Mouse (Mus musculus): Measurements from ENCODE around the gene Rab4a. TPM values are rescaled to one million over a fixed set of nuclear protein-coding genes. Genes with fewer than 3 reads are reported as not detected.

Rab4a gene
- polyA plus RNA-seq, 1 experiment, result not detected

DNA sequence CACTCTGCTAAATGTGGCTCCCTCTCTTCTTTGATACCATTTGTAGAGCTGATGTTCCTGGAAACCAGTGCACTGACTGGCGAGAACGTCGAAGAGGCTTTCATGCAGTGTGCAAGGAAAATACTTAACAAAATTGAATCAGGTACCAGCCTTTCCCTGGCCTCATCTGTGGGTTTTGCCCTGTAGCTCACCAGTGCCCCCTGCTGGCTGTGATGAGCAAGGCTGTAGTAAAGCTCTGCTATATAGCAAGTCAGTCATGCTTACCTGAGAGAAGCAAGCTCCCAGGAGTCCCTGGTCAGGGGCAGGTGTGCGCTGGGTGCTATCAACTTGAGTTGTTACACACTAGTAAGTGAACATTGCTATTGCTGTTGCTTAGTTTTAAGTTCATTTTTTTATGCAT, 27.0 kb downstream of the Rab4a start:
- no peak overlapping the region for H3K27ac ChIP-seq (ENCODE audit: insufficient read depth, low read depth, low read length)
- no peak for TF ChIP-seq POLR2A (IDR thresholded peaks at IDR 0.05; ENCODE audit: insufficient read depth, low read depth, low read length)
- peak; percentile 79; the same call in 1 of the 2 replicates for TF ChIP-seq CTCF (IDR thresholded peaks at IDR 0.05; ENCODE audit: insufficient read depth, low read depth, low read length)
- H3K4me1 ChIP-seq (ENCODE audit: control insufficient read depth, insufficient read depth, low read length), result no peaks in the 10 kb centered on the region; the same call in 1 of the 2 replicates
- H3K4me3 ChIP-seq (ENCODE audit: insufficient read depth, low read depth, low read length), result no peak overlapping the region
- WGBS, result 89% methylated on average over 4 of the region's 4 CpGs

GRCm38 (mm10) chr8:123835451-123835850, 29.7 kb downstream of the Rab4a start:
- H3K4me3 ChIP-seq (ENCODE audit: insufficient read depth, low read depth, low read length), result no peak overlapping the region
- 53% methylated on average over 9 of the region's 9 CpGs for WGBS
- TF ChIP-seq CTCF (IDR thresholded peaks at IDR 0.05; ENCODE audit: insufficient read depth, low read depth, low read length), result peak; percentile 55; the same call in 1 of the 2 replicates
- no peak for TF ChIP-seq POLR2A (IDR thresholded peaks at IDR 0.05; ENCODE audit: insufficient read depth, low read depth, low read length)
- peaks cover 3% of the 10 kb centered on the region for H3K4me1 ChIP-seq (ENCODE audit: control insufficient read depth, insufficient read depth, low read length)
- H3K27ac ChIP-seq (ENCODE audit: insufficient read depth, low read depth, low read length), result no peak overlapping the region

DNA sequence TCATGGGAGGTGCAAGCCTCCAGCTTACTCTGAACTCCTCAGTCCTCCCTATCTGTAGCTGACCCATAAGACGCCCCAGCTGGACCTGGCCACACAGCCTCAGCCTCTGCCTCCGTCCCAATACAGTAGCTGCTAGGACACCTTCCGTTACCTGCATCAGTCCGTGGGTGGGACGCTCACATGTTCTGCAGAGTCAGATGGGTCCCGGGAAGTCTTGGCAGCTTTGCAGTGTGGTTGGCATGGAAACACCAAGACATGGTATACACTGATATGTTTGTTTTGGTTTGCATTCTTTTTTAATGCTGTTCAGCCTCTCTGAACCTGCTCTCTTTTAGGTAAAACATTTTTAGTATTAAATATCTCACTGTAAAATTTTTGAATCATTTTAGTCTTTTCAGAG, 30.6 kb downstream of the Rab4a start:
- WGBS, result 51% methylated on average over 6 of the region's 6 CpGs
- no peak for TF ChIP-seq POLR2A (IDR thresholded peaks at IDR 0.05; ENCODE audit: insufficient read depth, low read depth, low read length)
- no peak for TF ChIP-seq CTCF (IDR thresholded peaks at IDR 0.05; ENCODE audit: insufficient read depth, low read depth, low read length)
- H3K27ac ChIP-seq (ENCODE audit: insufficient read depth, low read depth, low read length), result no peak overlapping the region
- peaks cover 9% of the 10 kb centered on the region for H3K4me1 ChIP-seq (ENCODE audit: control insufficient read depth, insufficient read depth, low read length)
- H3K4me3 ChIP-seq (ENCODE audit: insufficient read depth, low read depth, low read length), result no peak overlapping the region

DNA sequence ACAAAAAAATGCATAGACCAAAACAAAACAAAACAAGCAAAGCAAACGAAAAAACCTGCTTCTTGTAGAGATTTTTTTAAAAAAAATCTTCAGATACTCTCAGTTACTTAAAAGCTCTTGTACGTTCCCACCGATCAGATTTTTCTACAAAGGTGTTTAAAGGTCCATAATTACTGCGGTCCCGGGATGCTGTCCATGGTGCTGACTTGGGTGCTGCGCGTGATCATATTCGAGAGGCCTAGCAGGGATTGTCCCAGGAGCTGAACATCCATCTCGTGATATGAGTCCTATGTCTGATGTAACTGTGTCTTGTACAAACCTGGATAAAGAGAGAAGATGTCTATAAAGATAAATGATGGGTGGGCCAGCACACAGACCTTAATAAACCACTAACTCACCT, 32.7 kb downstream of the Rab4a start:
- Histone ChIP-seq H3K27ac (ENCODE audit: insufficient read depth, low read depth, low read length) (no peak overlapping the region), H3K4me3 (ENCODE audit: insufficient read depth, low read depth, low read length) (no peak overlapping the region), H3K4me1 (ENCODE audit: control insufficient read depth, insufficient read depth, low read length) (peaks cover 20% of the 10 kb centered on the region)
- 79% methylated on average over 9 of the region's 9 CpGs for WGBS
- no peak for TF ChIP-seq POLR2A (IDR thresholded peaks at IDR 0.05; ENCODE audit: insufficient read depth, low read depth, low read length)
- TF ChIP-seq CTCF (IDR thresholded peaks at IDR 0.05; ENCODE audit: insufficient read depth, low read depth, low read length), result no peak

DNA sequence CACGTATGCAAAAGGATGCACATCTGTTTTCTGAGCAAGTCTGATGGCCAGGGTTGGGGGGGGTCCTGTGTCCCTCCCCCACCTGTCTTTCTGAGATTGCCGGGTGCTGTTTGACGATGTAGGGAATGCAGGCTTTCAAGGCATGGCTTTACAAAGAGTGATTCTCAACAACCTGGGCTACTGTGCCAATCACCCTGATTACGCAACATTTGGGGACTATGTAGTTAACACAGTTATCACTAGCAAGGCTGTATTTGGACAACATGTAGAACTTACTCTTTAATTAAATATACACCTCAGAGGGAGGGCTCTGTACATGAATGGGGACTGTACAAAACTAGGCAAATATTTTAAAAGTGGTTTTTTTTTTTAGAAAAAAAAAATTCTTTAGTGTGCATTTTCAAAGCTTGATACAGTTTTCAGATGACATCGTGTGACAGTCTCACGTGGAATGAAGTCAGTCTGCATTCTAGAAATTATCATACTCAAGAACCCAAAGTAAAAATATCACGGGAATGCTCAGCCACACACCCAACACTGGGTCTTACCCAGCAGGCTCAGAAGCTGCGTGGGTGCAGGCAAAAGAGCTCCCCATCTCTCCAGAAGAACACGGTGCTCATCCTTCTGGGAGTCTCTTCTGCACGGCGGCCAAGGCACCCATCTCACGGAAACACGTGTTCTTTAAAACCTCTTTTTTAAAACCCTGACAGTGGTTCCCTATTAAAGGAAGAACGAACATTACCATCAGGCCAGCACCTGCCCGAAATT, 35.0 kb downstream of the Rab4a start:
- Histone ChIP-seq H3K27ac (ENCODE audit: insufficient read depth, low read depth, low read length) (peak overlapping the region; percentile 77; the same call in 1 of the 2 replicates), H3K4me1 (ENCODE audit: control insufficient read depth, insufficient read depth, low read length) (peaks cover 27% of the 10 kb centered on the region), H3K4me3 (ENCODE audit: insufficient read depth, low read depth, low read length) (no peak overlapping the region)
- WGBS, result 56% methylated on average over 15 of the region's 15 CpGs
- TF ChIP-seq CTCF (IDR thresholded peaks at IDR 0.05; ENCODE audit: insufficient read depth, low read depth, low read length) (no peak), POLR2A (IDR thresholded peaks at IDR 0.05; ENCODE audit: insufficient read depth, low read depth, low read length) (no peak)

DNA sequence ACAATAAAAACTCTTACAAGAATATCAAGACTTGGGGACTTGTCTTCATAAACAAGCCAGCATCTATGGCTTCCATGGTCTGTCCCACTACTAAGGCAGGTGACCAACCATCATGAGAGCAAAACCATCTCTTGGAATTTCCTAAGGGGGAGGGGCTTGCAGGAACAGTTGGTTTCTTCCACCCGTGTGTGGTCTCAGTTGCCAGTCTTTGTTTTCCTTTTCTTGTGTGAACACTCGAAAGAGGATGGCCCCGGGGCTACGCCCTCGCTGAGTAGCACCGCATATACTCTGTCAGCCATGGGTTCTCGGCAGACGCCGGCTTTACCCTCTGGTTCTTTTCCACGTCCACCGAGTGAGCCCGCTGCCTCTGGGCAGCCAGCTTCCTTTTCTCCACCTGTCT, 36.3 kb downstream of the Rab4a start:
- WGBS, result 64% methylated on average over 12 of the region's 12 CpGs
- no peak for TF ChIP-seq POLR2A (IDR thresholded peaks at IDR 0.05; ENCODE audit: insufficient read depth, low read depth, low read length)
- TF ChIP-seq CTCF (IDR thresholded peaks at IDR 0.05; ENCODE audit: insufficient read depth, low read depth, low read length), result no peak
- Histone ChIP-seq H3K27ac (ENCODE audit: insufficient read depth, low read depth, low read length) (no peak overlapping the region), H3K4me3 (ENCODE audit: insufficient read depth, low read depth, low read length) (no peak overlapping the region), H3K4me1 (ENCODE audit: control insufficient read depth, insufficient read depth, low read length) (peaks cover 37% of the 10 kb centered on the region)

DNA sequence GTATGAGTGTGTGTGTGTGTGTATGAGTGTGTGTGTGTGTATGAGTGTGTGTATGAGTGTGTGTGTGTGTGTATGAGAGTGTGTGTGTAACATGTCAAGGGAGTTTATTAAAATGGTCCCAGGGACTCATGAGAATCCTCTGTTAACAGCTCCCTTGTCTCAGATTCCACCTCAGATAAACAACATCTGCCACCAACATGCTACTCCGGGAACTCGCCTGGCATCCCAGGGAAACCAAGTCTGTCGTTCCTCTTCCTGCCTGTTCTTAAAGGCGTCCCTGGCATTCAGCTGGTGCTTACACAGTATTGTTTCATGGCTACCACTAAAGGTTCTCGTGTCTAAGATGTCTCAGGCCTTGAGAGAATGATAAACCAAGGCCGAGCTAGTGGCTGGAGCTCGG, 38.6 kb downstream of the Rab4a start:
- Histone ChIP-seq H3K4me3 (ENCODE audit: insufficient read depth, low read depth, low read length) (no peak overlapping the region), H3K4me1 (ENCODE audit: control insufficient read depth, insufficient read depth, low read length) (peaks cover 52% of the 10 kb centered on the region), H3K27ac (ENCODE audit: insufficient read depth, low read depth, low read length) (no peak overlapping the region)
- TF ChIP-seq CTCF (IDR thresholded peaks at IDR 0.05; ENCODE audit: insufficient read depth, low read depth, low read length) (no peak), POLR2A (IDR thresholded peaks at IDR 0.05; ENCODE audit: insufficient read depth, low read depth, low read length) (no peak)
- WGBS, result 72% methylated on average over 7 of the region's 7 CpGs

DNA sequence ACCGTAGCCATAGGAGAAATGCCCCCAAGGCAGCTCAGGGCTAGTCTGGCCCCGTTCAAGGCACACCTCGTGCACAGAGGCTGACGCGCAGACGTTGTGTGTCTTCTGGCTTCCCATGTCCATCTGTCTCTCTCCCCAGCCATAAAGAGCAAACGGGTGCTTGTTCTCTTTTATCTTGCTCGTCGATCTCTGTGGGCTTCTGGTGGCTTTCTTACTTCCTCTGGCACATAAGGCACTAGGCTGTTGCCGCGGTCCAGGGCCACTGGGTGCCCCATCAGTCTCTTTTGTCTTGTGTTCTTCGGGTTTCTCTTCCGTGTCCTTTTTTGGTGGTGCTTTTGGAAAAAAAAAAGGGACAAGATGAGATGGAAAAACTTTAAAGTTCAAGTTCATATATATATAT, 39.3 kb downstream of the Rab4a start:
- H3K27ac ChIP-seq (ENCODE audit: insufficient read depth, low read depth, low read length), result no peak overlapping the region
- no peak overlapping the region for H3K4me3 ChIP-seq (ENCODE audit: insufficient read depth, low read depth, low read length)
- TF ChIP-seq CTCF (IDR thresholded peaks at IDR 0.05; ENCODE audit: insufficient read depth, low read depth, low read length), result no peak
- no peak for TF ChIP-seq POLR2A (IDR thresholded peaks at IDR 0.05; ENCODE audit: insufficient read depth, low read depth, low read length)
- peaks cover 57% of the 10 kb centered on the region for H3K4me1 ChIP-seq (ENCODE audit: control insufficient read depth, insufficient read depth, low read length)
- 82% methylated on average over 13 of the region's 13 CpGs for WGBS

DNA sequence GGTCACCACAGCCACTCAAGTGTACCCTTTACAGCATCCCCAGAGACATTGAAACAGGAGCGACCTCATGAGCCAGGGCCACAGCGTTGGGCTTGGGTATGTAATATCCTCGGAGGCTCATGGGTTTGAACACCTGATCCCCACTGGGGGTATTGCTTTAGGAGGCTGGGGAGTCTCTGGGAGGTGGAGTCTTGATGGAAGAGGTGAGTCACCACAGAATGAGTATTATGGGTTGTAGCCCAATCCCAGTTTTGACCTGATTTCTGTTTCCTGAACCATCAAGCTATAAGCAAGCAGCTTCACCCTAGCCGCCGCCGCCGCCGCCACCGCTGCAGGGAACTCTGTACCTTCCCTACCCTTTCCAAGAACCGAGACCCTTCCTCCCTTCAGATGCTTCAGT, 40.2 kb downstream of the Rab4a start:
- H3K27ac ChIP-seq (ENCODE audit: insufficient read depth, low read depth, low read length), result peak overlapping the region; percentile 93
- peak overlapping the region; percentile 37 for H3K4me3 ChIP-seq (ENCODE audit: insufficient read depth, low read depth, low read length)
- TF ChIP-seq POLR2A (IDR thresholded peaks at IDR 0.05; ENCODE audit: insufficient read depth, low read depth, low read length), result no peak
- no peak for TF ChIP-seq CTCF (IDR thresholded peaks at IDR 0.05; ENCODE audit: insufficient read depth, low read depth, low read length)
- peaks cover 51% of the 10 kb centered on the region for H3K4me1 ChIP-seq (ENCODE audit: control insufficient read depth, insufficient read depth, low read length)
- 55% methylated on average over 10 of the region's 10 CpGs for WGBS

All from olfactory bulb, adult 2 months (tissue).